Mouse (Mus musculus): Measurements from ENCODE around the gene Sesn1.

GRCm38 (mm10) chr10:41863053-41863452, 53.3 kb downstream of the Sesn1 start:
- TF ChIP-seq POLR2A (IDR thresholded peaks at IDR 0.05; ENCODE audit: extremely low read depth, insufficient read depth, low read length) (no peak), CTCF (IDR thresholded peaks at IDR 0.05; ENCODE audit: low read depth, low read length) (no peak)

All from liver, adult 2 months (tissue).